8 mouse cellular contexts compared by ENCODE assay signal in the genomic region with DNA sequence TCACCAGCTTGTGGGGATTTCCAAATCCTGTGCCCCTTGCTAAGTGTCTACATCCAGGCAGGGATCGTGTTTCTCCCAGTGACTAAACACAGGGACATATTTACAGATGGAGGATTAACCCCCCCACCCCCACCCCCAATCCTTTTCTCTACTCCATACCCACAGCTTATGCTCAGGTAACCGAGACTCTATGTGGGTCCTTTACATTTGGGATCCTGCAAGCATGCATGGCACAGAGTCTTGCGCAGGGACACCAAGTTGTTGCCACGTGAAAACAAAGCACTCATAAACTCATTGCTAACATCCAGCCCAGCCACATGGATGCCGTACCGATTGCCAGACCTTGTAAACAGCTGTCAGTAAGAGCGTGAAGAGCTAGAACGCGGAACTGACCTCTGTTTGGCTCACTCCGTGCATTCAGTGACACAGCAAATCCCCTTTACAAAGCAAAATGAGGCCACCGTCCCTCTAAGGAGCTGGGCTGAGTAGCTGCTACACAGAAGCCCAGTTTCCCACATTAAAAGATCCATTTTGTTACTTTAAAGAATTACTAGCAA.
A peak's percentile ranks its signal among the peaks of the same experiment; 100 is the strongest.
DNase-seq lines count a peak whose midpoint lies in the region; ATAC-seq and TF ChIP-seq lines count a peak whose summit lies in the region.

No protein-coding gene starts in this region.

- H3K9ac ChIP-seq in MEL (ENCODE audit: control insufficient read depth, low read depth, low read length, poor library complexity, severe bottlenecking) = peak overlapping the region; percentile 26; the same call in 1 of the 2 replicates
- no peak overlapping the region for H3K9ac ChIP-seq in forebrain, postnatal 0 days
- no peak overlapping the region for H3K9ac ChIP-seq in limb, embryonic 13.5 days

- H3K79me2 ChIP-seq in MEL (ENCODE audit: control insufficient read depth, insufficient read depth, low read length, poor library complexity) = peaks cover 85% of the 10 kb centered on the region

- peak; percentile 45 for DNase-seq in 416B (ENCODE audit: low read depth)
- peak; percentile 83 for DNase-seq in MEL (ENCODE audit: low read depth, low spot score)
- peak; percentile 26 for DNase-seq in forebrain, postnatal 0 days
- DNase-seq in yolk sac, embryonic 10.5 days (ENCODE audit: low spot score) = peak; percentile 59
- DNase-seq in urinary bladder, adult 18-20 months (ENCODE audit: low spot score in 2 of 2) = no peak
- no peak for DNase-seq in c-Kit-positive CD71-positive TER-119-positive erythroid progenitor cells, embryonic 14.5 days (ENCODE audit: low spot score)
- no peak for DNase-seq in adrenal gland, adult 18-20 months (ENCODE audit: low spot score in 2 of 2)

- peaks cover 6 to 15% of the 10 kb centered on the region in 2 experiments for H3K4me1 ChIP-seq in MEL (ENCODE audit: control insufficient read depth in 1 of 2, insufficient read depth in 2 of 2, low read length in 2 of 2)
- H3K4me1 ChIP-seq in forebrain, postnatal 0 days (ENCODE audit: insufficient read depth) = no peaks in the 10 kb centered on the region; the same call in 1 of the 2 replicates
- H3K4me1 ChIP-seq in limb, embryonic 13.5 days = peaks cover 32% of the 10 kb centered on the region

- WGBS in forebrain, postnatal 0 days = 20% methylated on average over 11 of the region's 11 CpGs
- 26% methylated on average over 11 of the region's 11 CpGs for WGBS in limb, embryonic 13.5 days

- no peak overlapping the region for H3K4me3 ChIP-seq in MEL (ENCODE audit: control insufficient read depth in 1 of 2, insufficient read depth in 1 of 2, low read depth in 2 of 2, low read length in 2 of 2)
- H3K4me3 ChIP-seq in forebrain, postnatal 0 days (ENCODE audit: low read depth, low read length) = no peak overlapping the region
- no peak overlapping the region for H3K4me3 ChIP-seq in limb, embryonic 13.5 days

- no peaks in the 10 kb centered on the region for H3K27me3 ChIP-seq in MEL (ENCODE audit: control insufficient read depth in 1 of 2, insufficient read depth in 2 of 2, low read length in 2 of 2)
- H3K27me3 ChIP-seq in forebrain, postnatal 0 days (ENCODE audit: insufficient read depth, low read length) = no peaks in the 10 kb centered on the region
- H3K27me3 ChIP-seq in limb, embryonic 13.5 days = no peaks in the 10 kb centered on the region

- peak overlapping the region; percentile 32 for H3K27ac ChIP-seq in MEL (ENCODE audit: control insufficient read depth, low read depth, low read length)
- H3K27ac ChIP-seq in forebrain, postnatal 0 days (ENCODE audit: low read depth, low read length) = no peak overlapping the region
- no peak overlapping the region for H3K27ac ChIP-seq in limb, embryonic 13.5 days

- peak in 1 of 2 experiments; percentile 43; a peak in 2 of 4 replicates for TF ChIP-seq EP300 in MEL (IDR thresholded peaks at IDR 0.05; ENCODE audit: low read depth in 1 of 2, low read length in 2 of 2)

- peak; percentile 47 for ATAC-seq in forebrain, postnatal 0 days
- ATAC-seq in limb, embryonic 13.5 days (ENCODE audit: low FRiP score, low read depth) = peak; percentile 52; the same call in 1 of the 2 replicates

- H3K36me3 ChIP-seq in MEL (ENCODE audit: control insufficient read depth in 1 of 2, insufficient read depth in 2 of 2, low read length in 2 of 2) = peaks cover 8 to 26% of the 10 kb centered on the region in 2 experiments; a peak in 3 of 4 replicates
- no peaks in the 10 kb centered on the region for H3K36me3 ChIP-seq in forebrain, postnatal 0 days (ENCODE audit: insufficient read depth)
- H3K36me3 ChIP-seq in limb, embryonic 13.5 days = no peaks in the 10 kb centered on the region

- H3K9me3 ChIP-seq in MEL (replicated peaks; ENCODE audit: insufficient read depth, low read length) = no peaks in the 10 kb centered on the region
- H3K9me3 ChIP-seq in forebrain, postnatal 0 days (ENCODE audit: low read length) = no peaks in the 10 kb centered on the region
- H3K9me3 ChIP-seq in limb, embryonic 13.5 days = no peaks in the 10 kb centered on the region

- no peak for TF ChIP-seq POLR2A in MEL (IDR thresholded peaks at IDR 0.05; ENCODE audit: control insufficient read depth in 1 of 2, insufficient read depth in 1 of 2, low read depth in 1 of 2, low read length in 2 of 2, poor library complexity in 1 of 2)

- TF ChIP-seq RAD21 in MEL (IDR thresholded peaks at IDR 0.05; ENCODE audit: low read depth, low read length) = no peak

- TF ChIP-seq CTCF in MEL (IDR thresholded peaks at IDR 0.05 in 2 of 3, conservative IDR thresholded peaks at IDR 0.05 in 1 of 3; ENCODE audit: control insufficient read depth in 1 of 3, insufficient read depth in 1 of 3, low read depth in 2 of 3, low read length in 3 of 3, poor library complexity in 1 of 3, severe bottlenecking in 1 of 3) = no peak
- no peak for TF ChIP-seq CTCF in forebrain, postnatal 0 days (IDR thresholded peaks at IDR 0.05; ENCODE audit: low read depth)

- H3K4me2 ChIP-seq in forebrain, postnatal 0 days (ENCODE audit: low read depth) = no peak overlapping the region
- no peak overlapping the region for H3K4me2 ChIP-seq in limb, embryonic 13.5 days (replicated peaks)

TF ChIP-seq in MEL, 35 proteins besides CTCF, POLR2A, EP300 and RAD21:
- peak; percentile 71 for TF ChIP-seq ELF1 (IDR thresholded peaks at IDR 0.05; ENCODE audit: low read depth, low read length)
- TF ChIP-seq MXI1 (IDR thresholded peaks at IDR 0.05; ENCODE audit: low read depth, low read length) = peak; percentile 98
- no peak for TF ChIP-seq USF2 (IDR thresholded peaks at IDR 0.05; ENCODE audit: borderline replicate concordance in 1 of 2, insufficient read depth in 1 of 2, low read depth in 1 of 2, low read length in 2 of 2)
- TF ChIP-seq CHD1 (IDR thresholded peaks at IDR 0.05; ENCODE audit: low read depth, low read length) = no peak
- no peak for TF ChIP-seq ZMIZ1 (IDR thresholded peaks at IDR 0.05; ENCODE audit: low read depth, low read length)
- TF ChIP-seq GABPA (IDR thresholded peaks at IDR 0.05; ENCODE audit: low read depth, low read length) = peak; percentile 73
- no peak for TF ChIP-seq E2F4 (IDR thresholded peaks at IDR 0.05; ENCODE audit: borderline replicate concordance, low read depth, low read length)
- 0 out of 2 replicates have a peak, but pooled peaks have one; percentile 39 for TF ChIP-seq MAFK (IDR thresholded peaks at IDR 0.05; ENCODE audit: borderline replicate concordance, low read depth, low read length)
- TF ChIP-seq SIN3A (IDR thresholded peaks at IDR 0.05; ENCODE audit: low read length) = peak; percentile 92
- peak; percentile 94 for TF ChIP-seq ETS1 (IDR thresholded peaks at IDR 0.05; ENCODE audit: low read depth, low read length)
- peak; percentile 91 for TF ChIP-seq MAX (IDR thresholded peaks at IDR 0.05; ENCODE audit: low read length)
- TF ChIP-seq MYC (IDR thresholded peaks at IDR 0.05; ENCODE audit: low read depth, low read length) = peak; percentile 85
- 0 out of 2 replicates have a peak, but pooled peaks have one; percentile 10 for TF ChIP-seq SMC3 (IDR thresholded peaks at IDR 0.05; ENCODE audit: low read depth, low read length)
- TF ChIP-seq HCFC1 (IDR thresholded peaks at IDR 0.05; ENCODE audit: low read depth, low read length) = no peak
- TF ChIP-seq CHD2 (IDR thresholded peaks at IDR 0.05; ENCODE audit: low read length) = no peak

Comparison
In these comparisons a context has a peak if more than half of its experiments do, and no peak if none do; other contexts are left out.
1. DNase-seq: peak in 416B (single experiment), MEL (single experiment), forebrain, postnatal 0 days (single experiment) and yolk sac, embryonic 10.5 days (single experiment); none in urinary bladder, adult 18-20 months (0 of 2), c-Kit-positive CD71-positive TER-119-positive erythroid progenitor cells, embryonic 14.5 days (single experiment) and adrenal gland, adult 18-20 months (0 of 2).